Mouse (Mus musculus): ENCODE data around the gene Cdca4. TPM values are rescaled to one million over a fixed set of nuclear protein-coding genes. Genes with fewer than 3 reads are reported as not detected.

Cdca4 gene
- polyA plus RNA-seq, 1 experiment from 2014 or later = 88.0 TPM

- H3K36me3 ChIP-seq = no peaks in the 10 kb centered on the region
- no peaks in the 10 kb centered on the region for H3K9me3 ChIP-seq
- WGBS = 10% methylated on average over 4 of the region's 4 CpGs
- no peak overlapping the region for H3K27ac ChIP-seq
- H3K4me3 ChIP-seq (replicated peaks) = no peak overlapping the region
- H3K4me2 ChIP-seq (replicated peaks) = no peak overlapping the region
- H3K27me3 ChIP-seq (replicated peaks) = peaks cover 8% of the 10 kb centered on the region
- H3K9ac ChIP-seq = no peak overlapping the region
- H3K4me1 ChIP-seq (replicated peaks) = peaks cover 54% of the 10 kb centered on the region
- ATAC-seq = peak; percentile 35
These were observed 28.7 kb downstream of the Cdca4 start for GRCm38 (mm10) chr12:112800476-112800875.

- no peak for ATAC-seq
- peaks cover 62% of the 10 kb centered on the region for H3K4me1 ChIP-seq (replicated peaks)
These were observed 29.8 kb downstream of the Cdca4 start for GRCm38 (mm10) chr12:112799237-112799970.

GRCm38 (mm10) chr12:112798716-112799115 is 30.5 kb downstream of the Cdca4 start:
- H3K4me1 ChIP-seq (replicated peaks) = peaks cover 69% of the 10 kb centered on the region
- ATAC-seq = no peak
- 65% methylated on average over 5 of the region's 5 CpGs for WGBS
- no peaks in the 10 kb centered on the region for H3K36me3 ChIP-seq
- H3K9ac ChIP-seq = 0 out of 2 replicates have a peak overlapping the region, but pooled peaks have one; percentile 6
- H3K4me3 ChIP-seq (replicated peaks) = no peak overlapping the region
- peaks cover 8% of the 10 kb centered on the region for H3K27me3 ChIP-seq (replicated peaks)
- no peaks in the 10 kb centered on the region for H3K9me3 ChIP-seq
- H3K27ac ChIP-seq = peak overlapping the region; percentile 66
- H3K4me2 ChIP-seq (replicated peaks) = 0 out of 2 replicates have a peak overlapping the region, but pooled peaks have one; percentile 4

More at GRCm38 (mm10) chr12:112799237-112799970, 29.8 kb downstream of the Cdca4 start:
- Histone ChIP-seq H3K9me3 (no peaks in the 10 kb centered on the region), H3K27ac (no peak overlapping the region), H3K36me3 (no peaks in the 10 kb centered on the region), H3K4me3 (replicated peaks) (no peak overlapping the region), H3K9ac (0 out of 2 replicates have a peak overlapping the region, but pooled peaks have one; percentile 6), H3K27me3 (replicated peaks) (peaks cover 8% of the 10 kb centered on the region), H3K4me2 (replicated peaks) (no peak overlapping the region)
- WGBS = 83% methylated on average over 10 of the region's 10 CpGs

- Histone ChIP-seq H3K27me3 (replicated peaks) (peaks cover 8% of the 10 kb centered on the region), H3K9ac (peak overlapping the region; percentile 17; the same call in 1 of the 2 replicates), H3K36me3 (no peaks in the 10 kb centered on the region), H3K27ac (peak overlapping the region; percentile 66; the same call in 1 of the 2 replicates), H3K4me2 (replicated peaks) (no peak overlapping the region; the same call in 1 of the 2 replicates), H3K9me3 (no peaks in the 10 kb centered on the region), H3K4me1 (replicated peaks) (peaks cover 70% of the 10 kb centered on the region), H3K4me3 (replicated peaks) (no peak overlapping the region)
- WGBS = 19% methylated on average over 5 of the region's 5 CpGs
- ATAC-seq = no peak
These were observed 30.9 kb downstream of the Cdca4 start for GRCm38 (mm10) chr12:112798332-112798681.

- 45% methylated on average over 15 of the region's 15 CpGs for WGBS
- no peak overlapping the region for H3K4me3 ChIP-seq (replicated peaks)
- peaks cover 75% of the 10 kb centered on the region for H3K4me1 ChIP-seq (replicated peaks)
- no peak for ATAC-seq
- H3K9ac ChIP-seq = peak overlapping the region; percentile 17; the same call in 1 of the 2 replicates
- H3K4me2 ChIP-seq (replicated peaks) = no peak overlapping the region; the same call in 1 of the 2 replicates
- H3K27ac ChIP-seq = 0 out of 2 replicates have a peak overlapping the region, but pooled peaks have one; percentile 48
- peaks cover 8% of the 10 kb centered on the region for H3K27me3 ChIP-seq (replicated peaks)
- H3K9me3 ChIP-seq = no peaks in the 10 kb centered on the region
- no peaks in the 10 kb centered on the region for H3K36me3 ChIP-seq
These were observed 31.4 kb downstream of the Cdca4 start for GRCm38 (mm10) chr12:112797672-112798331.

GRCm38 (mm10) chr12:112796551-112797510 is 32.4 kb downstream of the Cdca4 start:
- H3K4me1 ChIP-seq (replicated peaks) = peaks cover 73% of the 10 kb centered on the region
- H3K27me3 ChIP-seq (replicated peaks) = peaks cover 3% of the 10 kb centered on the region
- 41% methylated on average over 17 of the region's 17 CpGs for WGBS
- no peaks in the 10 kb centered on the region for H3K36me3 ChIP-seq
- no peak overlapping the region for H3K9ac ChIP-seq
- no peak for ATAC-seq
- H3K4me2 ChIP-seq (replicated peaks) = no peak overlapping the region
- H3K27ac ChIP-seq = no peak overlapping the region
- H3K9me3 ChIP-seq = no peaks in the 10 kb centered on the region
- H3K4me3 ChIP-seq (replicated peaks) = no peak overlapping the region

GRCm38 (mm10) chr12:112795466-112796104 is 33.6 kb downstream of the Cdca4 start:
- Histone ChIP-seq H3K36me3 (no peaks in the 10 kb centered on the region), H3K27ac (no peak overlapping the region), H3K4me2 (replicated peaks) (peak overlapping the region; percentile 41), H3K9ac (no peak overlapping the region), H3K9me3 (no peaks in the 10 kb centered on the region), H3K27me3 (replicated peaks) (no peaks in the 10 kb centered on the region; the same call in 1 of the 2 replicates), H3K4me3 (replicated peaks) (0 out of 2 replicates have a peak overlapping the region, but pooled peaks have one; percentile 7), H3K4me1 (replicated peaks) (peaks cover 65% of the 10 kb centered on the region)
- 35% methylated on average over 18 of the region's 18 CpGs for WGBS
- ATAC-seq = peak; percentile 46

- H3K4me2 ChIP-seq (replicated peaks) = peak overlapping the region; percentile 41
- H3K4me3 ChIP-seq (replicated peaks) = 0 out of 2 replicates have a peak overlapping the region, but pooled peaks have one; percentile 7
- no peak overlapping the region for H3K27ac ChIP-seq
- H3K9ac ChIP-seq = no peak overlapping the region
- no peaks in the 10 kb centered on the region for H3K9me3 ChIP-seq
- H3K36me3 ChIP-seq = no peaks in the 10 kb centered on the region
- H3K27me3 ChIP-seq (replicated peaks) = no peaks in the 10 kb centered on the region; the same call in 1 of the 2 replicates
- WGBS = 85% methylated on average over 5 of the region's 5 CpGs
- no peak for ATAC-seq
- peaks cover 64% of the 10 kb centered on the region for H3K4me1 ChIP-seq (replicated peaks)
These were observed 34.2 kb downstream of the Cdca4 start for GRCm38 (mm10) chr12:112794998-112795397.

- Histone ChIP-seq H3K9me3 (no peaks in the 10 kb centered on the region), H3K27ac (peak overlapping the region; percentile 44; the same call in 1 of the 2 replicates), H3K4me2 (replicated peaks) (peak overlapping the region; percentile 26), H3K27me3 (replicated peaks) (no peaks in the 10 kb centered on the region), H3K36me3 (no peaks in the 10 kb centered on the region), H3K4me1 (replicated peaks) (peaks cover 64% of the 10 kb centered on the region), H3K4me3 (replicated peaks) (no peak overlapping the region), H3K9ac (no peak overlapping the region)
- ATAC-seq = no peak
- WGBS = 22% methylated on average over 7 of the region's 7 CpGs
These were observed 34.8 kb downstream of the Cdca4 start for GRCm38 (mm10) chr12:112794356-112794816.

- H3K36me3 ChIP-seq = no peaks in the 10 kb centered on the region
- no peak overlapping the region for H3K4me3 ChIP-seq (replicated peaks)
- H3K9me3 ChIP-seq = no peaks in the 10 kb centered on the region
- peak overlapping the region; percentile 44; the same call in 1 of the 2 replicates for H3K27ac ChIP-seq
- H3K4me2 ChIP-seq (replicated peaks) = no peak overlapping the region
- H3K4me1 ChIP-seq (replicated peaks) = peaks cover 58% of the 10 kb centered on the region
- WGBS = 64% methylated on average over 13 of the region's 13 CpGs
- peak; percentile 62 for ATAC-seq
- H3K9ac ChIP-seq = no peak overlapping the region
- H3K27me3 ChIP-seq (replicated peaks) = no peaks in the 10 kb centered on the region
These were observed 35.4 kb downstream of the Cdca4 start for GRCm38 (mm10) chr12:112793601-112794355.
